Mouse (Mus musculus): ENCODE results near the gene D430041D05Rik.
A peak's percentile ranks its signal among the peaks of the same experiment; 100 is the strongest.
"Not testable (repeated sequence)": the region's sequence is repeated elsewhere in the genome, so short reads cannot be mapped to it uniquely, and the experiment has no call there.

D430041D05Rik gene

DNA sequence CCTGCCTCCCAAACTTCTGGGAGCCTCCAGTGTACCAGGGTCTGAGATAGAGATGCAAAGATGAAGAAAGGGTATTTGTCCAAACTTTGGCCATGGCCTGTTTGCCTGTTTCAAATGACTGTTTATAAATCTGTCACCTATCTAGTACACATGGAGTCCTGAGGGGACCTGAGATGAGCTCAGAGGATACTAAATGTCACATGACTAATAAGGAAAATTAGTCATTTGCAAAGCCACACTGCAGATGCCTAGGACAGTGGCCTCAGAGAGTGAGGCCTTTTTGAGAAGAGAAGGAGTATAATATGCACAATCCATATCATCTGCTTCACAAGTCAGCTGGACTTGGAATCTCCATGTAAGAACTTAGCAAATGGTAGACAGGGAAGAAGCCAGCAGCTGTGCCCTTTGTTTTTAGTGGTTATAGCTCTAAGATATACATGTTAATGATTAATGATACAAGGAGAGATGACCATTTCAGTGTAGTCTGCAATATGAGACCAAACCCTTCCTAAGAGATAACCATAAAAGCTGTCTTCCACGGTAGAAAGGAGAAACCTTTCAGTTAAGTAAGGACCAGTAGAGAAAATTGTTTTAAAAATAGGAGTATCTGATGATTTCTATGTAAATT, 299.5 kb downstream of the D430041D05Rik start:
- not testable (repeated sequence) for DNase-seq

DNA sequence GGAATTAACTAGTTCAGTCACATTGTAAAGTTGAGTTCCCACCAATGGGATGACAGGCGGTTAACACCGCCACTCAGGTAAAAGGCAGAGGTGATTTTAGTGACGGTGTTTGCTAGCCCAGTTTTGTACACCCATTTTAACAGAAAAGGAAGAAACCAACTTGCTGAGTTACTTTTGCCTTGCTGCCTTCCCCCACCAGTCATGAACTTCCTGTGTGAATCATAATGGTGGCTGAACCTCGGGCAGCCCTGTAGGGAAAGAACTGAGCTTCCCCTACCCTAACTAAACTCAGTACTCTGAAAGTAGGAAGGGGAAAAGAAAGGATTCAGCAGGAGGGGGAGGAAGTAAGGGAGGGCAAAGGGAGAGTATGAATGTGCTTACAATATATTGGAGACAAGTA, 300.8 kb downstream of the D430041D05Rik start:
- no peak for DNase-seq

DNA sequence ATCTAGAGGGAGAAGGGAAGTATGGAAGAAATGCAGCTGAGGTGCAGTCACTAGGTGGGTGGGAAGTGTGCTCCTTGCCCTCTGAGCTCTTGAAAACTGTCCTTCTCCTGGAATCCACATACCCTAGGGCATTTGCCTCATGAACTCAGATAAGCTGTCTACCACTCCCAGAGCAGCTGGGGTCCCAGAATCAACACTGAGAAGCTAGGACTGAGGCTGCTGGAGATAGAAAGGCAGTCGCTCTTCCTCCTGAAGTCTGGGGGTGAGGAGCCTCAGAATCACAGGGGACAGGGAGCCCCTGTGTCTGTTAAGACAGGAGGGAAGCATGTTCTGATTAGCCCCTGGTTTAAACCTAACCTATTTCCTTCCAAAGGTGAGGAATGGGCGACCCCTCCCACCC, 301.3 kb downstream of the D430041D05Rik start:
- no peak for DNase-seq

DNA sequence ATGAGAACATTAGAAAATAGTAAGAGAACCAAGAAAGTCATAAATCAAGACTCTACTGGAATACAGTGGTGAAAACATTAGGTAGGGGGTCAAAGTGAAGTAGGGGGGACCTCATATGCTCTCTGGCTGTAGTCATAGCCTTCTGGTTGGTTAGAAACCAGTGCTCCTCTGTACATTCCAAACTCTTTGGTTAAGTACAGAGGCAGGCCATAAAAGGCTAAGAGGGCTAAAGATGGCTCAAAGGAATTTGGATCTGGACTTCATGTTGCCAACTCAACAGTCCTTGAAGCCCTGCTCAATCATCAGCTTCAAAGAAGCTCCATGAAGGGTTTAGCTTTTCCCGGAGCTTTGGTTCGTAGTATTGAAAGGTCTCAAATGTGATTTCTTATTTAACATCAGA, 301.8 kb downstream of the D430041D05Rik start:
- DNase-seq, result not testable (repeated sequence)

DNA sequence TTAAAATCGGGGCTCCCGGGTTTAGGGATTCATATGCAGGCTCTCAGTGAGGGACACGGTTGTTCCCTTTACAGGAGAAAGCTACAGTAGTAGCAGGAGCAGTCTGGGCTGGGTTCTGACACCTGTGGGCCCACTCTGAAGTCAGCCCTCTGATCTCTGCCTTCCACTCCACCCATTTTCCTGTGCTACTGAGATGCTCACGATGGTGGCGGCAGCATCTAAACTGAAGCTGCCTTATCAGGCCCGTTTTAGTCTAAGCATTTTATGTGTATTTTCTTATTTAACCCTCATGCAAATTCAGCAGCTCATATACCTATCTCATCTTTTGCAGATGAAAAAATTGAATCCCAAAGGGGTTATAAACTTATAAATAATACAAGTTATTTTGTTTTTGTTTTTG, 306.0 kb downstream of the D430041D05Rik start:
- no peak for DNase-seq

DNA sequence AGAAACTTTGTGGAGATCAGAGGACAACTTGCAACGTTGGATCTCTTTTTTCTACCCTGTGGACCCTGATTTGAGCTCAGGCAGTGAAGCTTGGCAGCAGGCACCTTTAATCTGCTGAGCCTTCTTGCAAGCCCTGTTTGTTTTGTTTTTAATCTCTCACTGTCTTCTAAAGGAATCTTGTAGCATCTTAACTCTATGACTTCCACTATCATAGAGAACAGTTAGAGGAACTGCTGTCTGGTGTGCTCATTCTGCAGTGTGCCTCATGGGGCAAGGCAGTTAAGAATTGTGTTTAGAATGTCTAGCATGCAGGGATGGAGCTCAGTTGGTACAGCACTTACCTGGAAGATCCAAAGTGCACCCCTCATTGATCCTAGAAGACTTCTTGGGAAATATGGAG, 310.9 kb downstream of the D430041D05Rik start:
- DNase-seq, result no peak

DNA sequence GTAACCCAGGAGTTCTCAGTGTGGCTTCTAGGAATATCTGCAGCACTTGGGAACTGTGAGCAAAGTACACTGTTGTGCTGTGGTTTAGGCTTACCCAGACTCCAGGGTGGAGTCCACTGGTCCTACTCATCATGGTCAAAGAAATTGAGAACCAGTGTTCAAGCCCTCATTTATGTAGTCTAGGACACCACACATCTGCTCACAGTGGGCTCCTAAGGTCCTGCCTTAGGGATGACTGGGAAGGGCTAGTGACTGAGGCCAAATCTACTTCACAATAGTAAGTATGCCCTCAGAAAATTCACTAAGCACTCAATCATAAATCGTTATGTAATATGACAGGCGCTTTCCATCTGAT, 311.6 kb downstream of the D430041D05Rik start:
- DNase-seq, result no peak

DNA sequence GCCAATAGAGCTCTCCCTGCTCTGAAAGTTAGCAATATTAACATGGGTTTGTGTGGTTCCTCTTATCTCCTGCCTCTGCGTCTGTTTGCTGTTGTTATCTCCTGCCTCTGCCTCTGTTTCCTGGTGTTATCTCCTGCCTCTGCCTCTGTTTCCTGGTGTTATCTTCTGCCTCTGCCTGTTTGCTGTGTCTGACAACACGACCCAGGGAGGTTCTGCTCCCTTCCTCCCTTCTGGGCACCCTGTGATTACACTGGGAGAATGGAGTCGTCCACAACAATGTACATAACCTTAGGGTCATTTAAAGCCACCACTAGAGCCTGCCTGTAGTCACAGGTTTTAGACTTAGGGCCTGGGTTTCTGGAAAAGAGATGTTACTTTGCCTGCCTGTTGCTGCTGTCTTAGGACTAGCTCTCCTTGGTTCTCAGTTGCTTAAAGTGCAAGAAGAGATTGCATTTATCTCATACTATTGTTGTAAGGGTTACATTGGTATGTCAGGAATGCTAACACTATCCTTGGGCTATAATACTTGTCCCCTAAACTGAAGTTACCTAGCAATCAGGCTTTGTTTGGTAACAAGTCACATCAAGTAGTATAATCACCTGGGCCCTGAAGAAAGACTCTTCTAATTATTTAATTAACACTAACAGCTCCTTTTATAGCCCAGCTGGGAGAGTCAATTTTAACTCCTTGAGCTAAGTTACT, 312.1 kb downstream of the D430041D05Rik start:
- DNase-seq, result no peak

DNA sequence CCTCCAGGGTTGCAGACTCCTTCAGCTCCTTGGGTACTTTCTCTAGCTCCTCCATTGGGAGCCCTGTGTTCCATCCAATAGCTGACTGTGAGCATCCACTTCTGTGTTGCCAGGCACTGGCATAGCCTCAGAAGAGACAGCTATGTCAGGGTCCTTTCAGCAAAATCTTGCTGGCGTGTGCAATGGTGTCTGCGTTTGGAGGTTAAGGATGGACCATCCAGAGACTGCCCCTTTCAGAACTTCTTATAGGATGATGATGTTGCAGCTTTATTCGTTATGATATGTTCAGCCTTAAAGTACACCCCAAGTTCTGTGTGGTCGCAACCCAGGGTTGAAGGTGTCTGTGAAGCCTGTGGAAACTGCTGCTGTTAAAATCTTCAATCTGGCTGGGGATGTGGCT, 313.4 kb downstream of the D430041D05Rik start:
- not testable (repeated sequence) for DNase-seq

DNA sequence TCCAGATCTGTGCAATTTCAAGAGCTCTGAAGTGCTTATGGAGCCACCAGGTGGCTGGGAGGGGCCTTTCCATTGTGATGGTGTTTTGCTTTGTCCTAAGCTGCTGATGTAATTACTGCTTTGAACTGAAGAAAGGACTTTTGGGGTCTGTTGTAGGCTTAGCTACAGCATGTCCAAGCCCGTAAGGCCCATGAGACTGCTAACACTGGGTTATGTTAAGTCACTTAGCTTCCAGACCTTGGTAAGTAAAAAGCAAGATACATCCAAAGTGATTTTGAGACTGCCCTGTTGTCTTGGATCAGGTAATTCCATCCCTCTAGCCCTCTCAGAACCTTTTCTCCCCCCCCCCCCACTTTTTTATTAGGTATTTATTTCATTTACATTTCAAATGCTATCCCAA, 314.0 kb downstream of the D430041D05Rik start:
- DNase-seq, result not testable (repeated sequence)

DNA sequence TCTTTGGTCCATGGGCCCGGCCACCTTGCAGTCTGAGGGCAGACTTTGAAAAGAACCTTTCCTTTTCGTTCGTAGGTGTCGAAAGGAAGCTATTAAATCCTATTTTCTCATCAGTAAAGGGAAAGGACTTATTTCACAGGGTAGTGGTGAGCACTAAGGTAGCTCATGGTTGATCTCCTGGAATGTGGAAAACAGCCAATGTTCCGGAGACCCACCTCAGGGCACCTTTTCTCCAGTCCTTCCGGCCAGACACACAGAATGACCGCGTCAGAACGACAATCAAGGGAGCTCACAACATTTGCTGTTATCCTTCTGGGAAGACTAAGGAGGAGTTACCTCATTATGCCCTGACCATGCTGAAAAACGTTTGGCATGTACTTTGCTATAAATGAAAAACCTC, 314.6 kb downstream of the D430041D05Rik start:
- no peak for DNase-seq

DNA sequence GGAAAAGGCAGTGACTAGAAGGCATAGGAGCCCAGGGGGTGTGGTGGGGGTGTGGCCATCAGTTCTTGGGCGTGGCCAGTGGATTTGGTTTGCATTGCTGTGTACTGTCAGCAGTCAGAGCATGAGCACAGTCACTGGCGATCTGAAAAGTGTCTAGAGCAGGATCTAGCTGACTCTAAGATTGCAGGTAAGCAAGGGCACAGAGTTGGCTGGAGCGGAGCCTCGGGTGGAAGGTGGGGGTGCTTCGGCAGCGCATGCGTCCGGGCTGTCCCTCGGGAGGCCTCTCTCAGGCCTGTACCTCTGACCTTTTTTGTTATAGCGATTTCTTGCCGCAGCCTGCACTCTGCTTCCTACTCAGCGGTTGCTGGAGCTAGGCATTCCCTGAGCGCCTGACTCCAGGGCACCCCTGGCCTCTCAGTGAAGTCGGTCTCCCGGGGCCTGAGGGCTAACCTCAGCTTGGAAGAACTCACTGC, 315.0 kb downstream of the D430041D05Rik start, which contains the start of gene Cd59a:
TSS of gene Cd59a (plus strand) at position 61 of the 473 bp plus-strand sequence.
- DNase-seq, result peak; percentile 80

DNA sequence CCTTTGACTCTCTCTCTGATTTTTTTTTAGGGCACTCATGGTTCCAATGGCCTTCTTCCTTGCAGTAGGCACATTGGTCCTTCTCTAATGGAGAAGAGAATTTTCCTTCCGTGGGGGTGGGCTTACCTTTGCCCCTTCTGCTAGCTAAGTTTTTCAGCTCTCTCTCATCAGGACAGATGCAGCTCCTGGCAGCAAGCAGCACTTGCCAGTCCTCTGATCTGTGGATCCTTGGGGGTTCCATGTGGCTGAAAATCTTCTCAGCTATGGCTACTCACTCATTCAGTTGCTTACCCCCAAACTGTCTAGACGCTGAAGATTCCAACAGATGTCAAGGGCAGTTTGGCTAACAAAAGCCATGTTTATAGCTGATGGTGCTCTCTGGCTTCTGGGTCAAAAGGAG, 317.5 kb downstream of the D430041D05Rik start:
- DNase-seq, result no peak
